Mouse (Mus musculus): ENCODE data around the gene Gm20826.
"Not testable (repeated sequence)": the region's sequence is repeated elsewhere in the genome, so short reads cannot be mapped to it uniquely, and the experiment has no call there.

The Gm20826 gene

DNA sequence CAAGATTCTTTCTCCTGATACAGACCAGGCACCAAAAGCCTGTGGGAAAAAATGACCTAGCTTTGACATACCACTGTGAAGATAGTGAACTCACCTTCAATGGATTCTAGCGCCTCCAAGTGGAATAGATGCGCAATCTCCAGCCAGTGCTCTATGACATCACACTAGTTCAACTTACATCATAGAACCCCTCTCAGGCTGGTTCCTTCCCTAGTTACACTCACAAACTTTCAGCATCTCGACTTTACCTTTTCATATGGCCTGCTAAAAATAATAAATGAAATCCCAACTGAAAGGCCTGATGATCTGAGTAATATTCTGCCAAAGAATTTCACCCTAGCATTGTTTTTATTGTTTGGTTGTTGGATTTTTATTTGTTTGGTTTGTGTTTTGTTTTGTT, at the start of gene Gm20826:
Gene Gm20826, minus strand, starts transcription at position 101 of the 400 bp plus-strand sequence.
- not testable (repeated sequence) for DNase-seq
